Mouse (Mus musculus): ENCODE data around the gene Gm10300. TPM values are rescaled to one million over a fixed set of nuclear protein-coding genes. Genes with fewer than 3 reads are reported as not detected.

Gm10300 gene
- polyA plus RNA-seq, 1 experiment from 2014 or later: not detected

- ATAC-seq (ENCODE audit: low FRiP score): peak; percentile 91
- no peaks in the 10 kb centered on the region for H3K36me3 ChIP-seq
- 1% methylated on average over 47 of the region's 47 CpGs for WGBS
- H3K9ac ChIP-seq (replicated peaks): peak within 1 kb of the TSS; percentile 60
- peak within 1 kb of the TSS; percentile 60 for H3K4me3 ChIP-seq (replicated peaks)
- H3K4me2 ChIP-seq: peak within 1 kb of the TSS; percentile 99
- peaks cover 24% of the 10 kb centered on the region for H3K4me1 ChIP-seq
- H3K27ac ChIP-seq (replicated peaks): no peak within 1 kb of the TSS
- H3K27me3 ChIP-seq (replicated peaks): 0 out of 2 replicates have a peak, but pooled peaks cover 3% of the 10 kb centered on the region
- no peaks in the 10 kb centered on the region for H3K9me3 ChIP-seq (replicated peaks)
These were observed 654 bp downstream of the Gm10300 start, which contains the start of gene Epb41 for GRCm38 (mm10) chr4:132074933-132075769. Gene Epb41, minus strand, starts transcription at chr4:132075321.

- Histone ChIP-seq H3K4me1 (peaks cover 24% of the 10 kb centered on the region), H3K9me3 (replicated peaks) (no peaks in the 10 kb centered on the region), H3K9ac (replicated peaks) (no peak overlapping the region), H3K36me3 (no peaks in the 10 kb centered on the region), H3K4me3 (replicated peaks) (peak overlapping the region; percentile 60; the same call in 1 of the 2 replicates), H3K27ac (replicated peaks) (no peak overlapping the region), H3K27me3 (replicated peaks) (0 out of 2 replicates have a peak, but pooled peaks cover 3% of the 10 kb centered on the region), H3K4me2 (peak overlapping the region; percentile 99)
- WGBS: 71% methylated on average over 1 of the region's 1 CpGs
- ATAC-seq (ENCODE audit: low FRiP score): no peak
These were observed 1.3 kb downstream of the Gm10300 start for GRCm38 (mm10) chr4:132075796-132076195.

GRCm38 (mm10) chr4:132076480-132077405 is 2.2 kb downstream of the Gm10300 start:
- ATAC-seq (ENCODE audit: low FRiP score): no peak
- Histone ChIP-seq H3K4me1 (peaks cover 24% of the 10 kb centered on the region), H3K4me2 (no peak overlapping the region), H3K36me3 (no peaks in the 10 kb centered on the region), H3K4me3 (replicated peaks) (no peak overlapping the region), H3K9me3 (replicated peaks) (no peaks in the 10 kb centered on the region), H3K27ac (replicated peaks) (no peak overlapping the region), H3K27me3 (replicated peaks) (0 out of 2 replicates have a peak, but pooled peaks cover 3% of the 10 kb centered on the region), H3K9ac (replicated peaks) (no peak overlapping the region)
- 32% methylated on average over 20 of the region's 20 CpGs for WGBS

DNA sequence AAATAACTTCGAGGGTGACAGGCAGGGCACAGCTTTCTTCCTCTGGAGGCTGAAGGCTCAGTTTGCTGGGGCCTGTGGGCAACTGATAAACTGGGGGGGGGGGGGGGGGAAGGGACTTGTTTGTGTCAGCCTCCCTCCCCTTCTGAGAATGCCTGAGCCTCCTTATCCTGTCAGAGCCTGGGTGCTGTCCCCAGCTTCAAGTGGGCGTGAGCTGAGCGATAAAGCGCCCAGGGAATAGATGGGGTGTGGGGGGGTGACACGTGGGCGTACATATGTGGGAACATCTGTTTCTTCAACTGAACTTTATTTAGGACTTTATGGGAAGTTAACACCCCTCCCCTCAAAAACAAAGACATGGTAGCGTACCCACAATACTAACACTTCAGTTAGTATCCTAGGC is 2.9 kb downstream of the Gm10300 start:
- 76% methylated on average over 7 of the region's 7 CpGs for WGBS

DNA sequence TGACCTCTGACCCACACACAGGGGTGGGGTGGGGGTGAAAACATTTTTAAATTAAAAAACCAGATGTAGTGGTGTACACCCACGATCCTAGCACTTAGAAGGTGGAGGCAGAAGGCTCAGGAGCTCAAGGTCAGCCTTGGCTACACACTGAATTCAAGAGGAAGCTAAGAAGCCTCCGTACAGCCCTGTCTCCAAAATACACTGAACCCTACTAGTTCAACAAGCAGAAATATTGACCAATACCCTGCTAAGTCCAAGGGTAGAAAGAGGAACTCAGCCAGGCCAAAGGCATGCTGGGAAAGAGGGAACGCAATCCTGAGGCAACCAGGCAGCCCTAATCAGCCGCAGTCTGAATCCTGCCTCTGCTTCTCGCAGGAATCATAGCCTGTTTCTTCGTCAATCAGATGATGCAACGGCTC is 3.8 kb downstream of the Gm10300 start:
- no peak overlapping the region for H3K4me3 ChIP-seq (replicated peaks)
- no peak for ATAC-seq (ENCODE audit: low FRiP score)

More for the DNA sequence above, 2.9 kb downstream of the Gm10300 start:
- H3K9ac ChIP-seq (replicated peaks): no peak overlapping the region
- H3K4me2 ChIP-seq: no peak overlapping the region
- no peak overlapping the region for H3K4me3 ChIP-seq (replicated peaks)
- no peaks in the 10 kb centered on the region for H3K36me3 ChIP-seq
- no peak overlapping the region for H3K27ac ChIP-seq (replicated peaks)
- 0 out of 2 replicates have a peak, but pooled peaks cover 3% of the 10 kb centered on the region for H3K27me3 ChIP-seq (replicated peaks)
- H3K9me3 ChIP-seq (replicated peaks): no peaks in the 10 kb centered on the region
- H3K4me1 ChIP-seq: peaks cover 24% of the 10 kb centered on the region
- ATAC-seq (ENCODE audit: low FRiP score): no peak

DNA sequence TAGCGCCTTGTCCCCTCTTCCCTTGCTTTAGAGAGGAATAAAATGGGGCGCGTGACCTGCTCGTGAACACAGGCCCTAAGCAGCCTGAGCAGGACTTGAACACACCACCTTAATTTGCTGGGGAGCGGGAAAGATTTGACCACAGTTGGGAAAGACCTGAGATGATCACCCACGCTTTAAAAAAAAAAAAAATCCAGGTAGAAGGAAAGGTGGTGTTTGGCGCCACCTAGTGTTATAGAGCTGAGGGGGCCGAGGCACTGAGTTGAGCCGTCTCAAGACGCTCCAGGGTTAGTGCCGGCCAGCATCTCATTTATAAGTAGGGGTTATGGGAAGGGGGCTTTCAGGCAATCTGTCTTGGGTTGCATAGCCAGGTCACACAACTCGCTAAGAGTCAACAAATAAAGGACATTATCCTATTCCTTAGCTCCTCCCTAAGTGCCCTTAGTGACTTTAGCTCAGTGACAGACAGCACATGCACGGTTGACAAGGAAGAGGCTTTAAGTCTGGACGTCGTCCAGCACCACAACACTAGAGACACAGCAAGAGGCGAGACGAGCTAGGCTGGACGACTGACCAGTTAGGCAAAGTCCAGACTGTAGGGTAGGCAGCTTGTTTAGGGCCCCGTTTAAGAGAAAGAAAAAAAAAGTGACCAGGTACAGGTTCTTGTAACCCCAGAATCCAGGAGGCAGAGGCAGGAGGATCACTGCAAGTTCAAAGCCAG is 5.2 kb downstream of the Gm10300 start:
- no peaks in the 10 kb centered on the region for H3K36me3 ChIP-seq
- H3K4me3 ChIP-seq (replicated peaks): no peak overlapping the region
- H3K27me3 ChIP-seq (replicated peaks): no peaks in the 10 kb centered on the region
- H3K9ac ChIP-seq (replicated peaks): no peak overlapping the region
- H3K27ac ChIP-seq (replicated peaks): no peak overlapping the region
- H3K4me2 ChIP-seq: peak overlapping the region; percentile 32; the same call in 1 of the 2 replicates
- no peaks in the 10 kb centered on the region for H3K9me3 ChIP-seq (replicated peaks)
- no peak for ATAC-seq (ENCODE audit: low FRiP score)
- peaks cover 15% of the 10 kb centered on the region for H3K4me1 ChIP-seq
- 16% methylated on average over 19 of the region's 19 CpGs for WGBS

More for the DNA sequence above, 3.8 kb downstream of the Gm10300 start:
- Histone ChIP-seq H3K4me1 (peaks cover 24% of the 10 kb centered on the region), H3K36me3 (no peaks in the 10 kb centered on the region), H3K27me3 (replicated peaks) (no peaks in the 10 kb centered on the region), H3K9me3 (replicated peaks) (no peaks in the 10 kb centered on the region), H3K4me2 (no peak overlapping the region), H3K27ac (replicated peaks) (no peak overlapping the region), H3K9ac (replicated peaks) (no peak overlapping the region)
- 74% methylated on average over 7 of the region's 7 CpGs for WGBS

- 79% methylated on average over 4 of the region's 4 CpGs for WGBS
- Histone ChIP-seq H3K27me3 (replicated peaks) (no peaks in the 10 kb centered on the region), H3K9ac (replicated peaks) (no peak overlapping the region), H3K9me3 (replicated peaks) (no peaks in the 10 kb centered on the region), H3K27ac (replicated peaks) (no peak overlapping the region), H3K36me3 (no peaks in the 10 kb centered on the region), H3K4me1 (peaks cover 7% of the 10 kb centered on the region; the same call in 1 of the 2 replicates), H3K4me2 (no peak overlapping the region), H3K4me3 (replicated peaks) (no peak overlapping the region)
- ATAC-seq (ENCODE audit: low FRiP score): no peak
These were observed 6.0 kb downstream of the Gm10300 start for GRCm38 (mm10) chr4:132080492-132080983.

DNA sequence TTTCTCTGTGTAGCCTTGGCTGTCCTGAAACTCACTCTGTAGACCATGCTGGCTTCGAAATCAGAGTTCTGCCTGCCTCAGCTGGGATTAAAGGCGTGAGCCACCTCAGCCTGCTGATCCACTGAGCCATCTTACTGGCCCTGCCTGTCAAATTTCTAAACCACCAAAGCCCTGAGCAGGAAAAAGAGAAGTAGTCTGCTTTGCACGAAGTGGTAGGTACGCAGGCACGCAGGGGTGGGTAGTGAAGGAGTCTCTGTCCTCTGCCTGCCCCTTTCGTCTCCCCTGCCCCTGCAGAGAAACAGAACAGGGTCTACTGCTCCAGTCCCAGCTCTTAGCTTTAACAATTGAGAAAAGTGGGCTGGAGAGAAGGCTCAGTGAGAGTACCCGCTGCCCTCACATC is 10.6 kb downstream of the Gm10300 start:
- Histone ChIP-seq H3K36me3 (no peaks in the 10 kb centered on the region), H3K4me1 (no peaks in the 10 kb centered on the region), H3K9ac (replicated peaks) (no peak overlapping the region), H3K4me3 (replicated peaks) (no peak overlapping the region), H3K27me3 (replicated peaks) (no peaks in the 10 kb centered on the region), H3K27ac (replicated peaks) (no peak overlapping the region), H3K9me3 (replicated peaks) (no peaks in the 10 kb centered on the region), H3K4me2 (no peak overlapping the region)
- ATAC-seq (ENCODE audit: low FRiP score): no peak
- 90% methylated on average over 7 of the region's 7 CpGs for WGBS

DNA sequence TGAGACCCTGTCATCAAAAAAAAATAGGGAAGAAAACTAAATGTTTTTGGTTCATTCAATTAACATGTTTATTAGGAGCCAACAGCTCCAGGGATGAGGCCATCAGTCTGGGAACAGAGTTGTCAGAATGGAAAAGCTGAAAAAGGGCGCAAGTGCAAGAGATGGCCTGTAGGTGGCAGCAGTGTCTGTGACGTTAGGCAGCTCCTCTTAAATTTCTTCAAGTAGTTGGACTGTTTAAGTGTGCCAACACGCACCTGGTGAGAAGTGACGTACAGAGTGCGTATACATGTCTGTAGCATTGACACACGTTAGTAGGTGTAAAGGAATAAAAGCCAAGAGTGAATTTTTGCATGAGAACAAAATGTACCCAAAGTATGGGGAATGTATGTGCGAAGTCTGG is 14.4 kb downstream of the Gm10300 start:
- H3K9ac ChIP-seq (replicated peaks): no peak overlapping the region
- no peaks in the 10 kb centered on the region for H3K36me3 ChIP-seq
- 18% methylated on average over 7 of the region's 7 CpGs for WGBS
- no peak overlapping the region for H3K27ac ChIP-seq (replicated peaks)
- no peaks in the 10 kb centered on the region for H3K4me1 ChIP-seq
- no peaks in the 10 kb centered on the region for H3K27me3 ChIP-seq (replicated peaks)
- peak; percentile 14; the same call in 1 of the 2 replicates for ATAC-seq (ENCODE audit: low FRiP score)
- no peak overlapping the region for H3K4me3 ChIP-seq (replicated peaks)
- no peaks in the 10 kb centered on the region for H3K9me3 ChIP-seq (replicated peaks)
- no peak overlapping the region for H3K4me2 ChIP-seq

DNA sequence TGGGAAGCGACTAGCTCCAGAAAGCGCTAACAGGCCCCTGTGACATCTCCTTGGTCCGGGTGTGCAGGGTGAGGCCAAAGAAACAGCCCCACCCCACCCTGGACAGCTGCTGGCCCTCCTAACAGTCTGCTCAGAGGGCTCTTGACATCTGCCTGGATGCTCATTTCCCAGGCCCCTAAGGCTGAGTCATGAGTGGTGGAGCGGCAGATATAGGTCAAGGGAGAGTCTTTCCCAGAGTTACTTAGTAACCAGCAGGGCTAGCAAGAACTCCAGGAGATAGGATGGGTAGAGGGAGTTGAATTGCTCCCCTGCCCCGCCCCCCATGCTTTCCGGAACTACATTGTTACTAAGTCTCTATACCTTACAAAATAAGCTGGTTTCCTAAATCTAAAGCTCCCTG is 18.6 kb downstream of the Gm10300 start:
- Histone ChIP-seq H3K27me3 (replicated peaks) (no peaks in the 10 kb centered on the region), H3K27ac (replicated peaks) (no peak overlapping the region), H3K4me3 (replicated peaks) (no peak overlapping the region), H3K4me2 (no peak overlapping the region), H3K9me3 (replicated peaks) (no peaks in the 10 kb centered on the region), H3K4me1 (no peaks in the 10 kb centered on the region), H3K9ac (replicated peaks) (no peak overlapping the region), H3K36me3 (no peaks in the 10 kb centered on the region)
- 56% methylated on average over 6 of the region's 6 CpGs for WGBS
- ATAC-seq (ENCODE audit: low FRiP score): no peak

GRCm38 (mm10) chr4:132093928-132094327 is 19.4 kb downstream of the Gm10300 start:
- H3K27me3 ChIP-seq (replicated peaks): no peaks in the 10 kb centered on the region
- H3K4me2 ChIP-seq: no peak overlapping the region
- no peak overlapping the region for H3K4me3 ChIP-seq (replicated peaks)
- H3K9ac ChIP-seq (replicated peaks): no peak overlapping the region
- H3K9me3 ChIP-seq (replicated peaks): no peaks in the 10 kb centered on the region
- 93% methylated on average over 5 of the region's 5 CpGs for WGBS
- no peak for ATAC-seq (ENCODE audit: low FRiP score)
- no peaks in the 10 kb centered on the region for H3K4me1 ChIP-seq
- no peaks in the 10 kb centered on the region for H3K36me3 ChIP-seq
- H3K27ac ChIP-seq (replicated peaks): no peak overlapping the region
